Mouse (Mus musculus) brain, embryonic 14.5 days (tissue): Measurements from ENCODE around the gene Scamp1. TPM values are rescaled to one million over a fixed set of nuclear protein-coding genes. Genes with fewer than 3 reads are reported as not detected.

Experiments
- DNase-seq: peaks from one replicate; pipeline ENCODE4 v3.0.0-alpha.2; 2011; ENCODE audit warnings: low read depth
- CTCF ChIP-seq: fragments of 200-500 bp; IDR thresholded peaks from 2 replicates; pipeline ENCODE4 v1.5.1; 2012; ENCODE audit warnings: inconsistent platforms, mild to moderate bottlenecking, moderate library complexity, borderline replicate concordance; ENCODE audit not compliant: insufficient read depth, insufficient read length; ENCODE audit errors: extremely low read depth
- POLR2A ChIP-seq: fragments of 200-500 bp; IDR thresholded peaks from 2 replicates; pipeline ENCODE4 v1.6.1; 2012; ENCODE audit warnings: mild to moderate bottlenecking, inconsistent platforms, borderline replicate concordance; ENCODE audit not compliant: poor library complexity, insufficient read depth, insufficient read length, severe bottlenecking; ENCODE audit errors: extremely low read depth
- polyA plus RNA-seq: library from polyadenylated mRNA; depleted of rRNA; stranded (reverse); fragments of >200 nt; gene quantifications from 2 replicates; pipeline ENCODE4 v1.2.3, GENCODE M21; 2012

The Scamp1 gene
- polyA plus RNA-seq, 1 experiment = 86.5 TPM

GRCm38 (mm10) chr13:94263943-94264342 lies 21.7 kb downstream of the Scamp1 start:
- TF ChIP-seq CTCF (no peak), POLR2A (no peak)
- DNase-seq = no peak

- no peak for TF ChIP-seq POLR2A
- no peak for TF ChIP-seq CTCF
- DNase-seq = no peak
These were observed 23.1 kb downstream of the Scamp1 start for GRCm38 (mm10) chr13:94262551-94262950.

DNA sequence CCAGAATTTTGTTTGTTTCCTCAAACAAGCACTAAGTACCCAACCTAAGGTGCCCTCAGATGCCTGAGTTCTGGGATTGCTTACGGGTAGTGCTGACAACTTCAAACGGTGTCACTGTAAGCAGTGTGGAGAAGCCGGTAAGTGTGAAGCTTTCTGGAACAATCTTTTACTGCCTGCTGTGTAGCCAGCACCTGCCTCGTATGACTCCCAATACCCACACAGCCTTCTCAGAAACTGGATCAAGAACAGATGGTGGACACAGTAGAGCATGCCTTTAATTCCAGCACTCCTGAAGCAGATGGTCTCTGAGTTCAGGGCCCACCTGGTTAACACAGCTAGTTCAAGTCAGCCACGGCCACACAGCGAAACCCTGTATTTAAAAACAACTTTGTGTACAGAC lies 24.0 kb downstream of the Scamp1 start:
- TF ChIP-seq CTCF (no peak), POLR2A (no peak)
- DNase-seq = no peak

- DNase-seq = no peak
- TF ChIP-seq POLR2A (no peak), CTCF (no peak)
These were observed 24.7 kb downstream of the Scamp1 start for GRCm38 (mm10) chr13:94260961-94261360.

- no peak for TF ChIP-seq CTCF
- TF ChIP-seq POLR2A = no peak
- no peak for DNase-seq
These were observed 26.4 kb downstream of the Scamp1 start for GRCm38 (mm10) chr13:94259210-94259609.

- DNase-seq = no peak
- TF ChIP-seq CTCF = no peak
- no peak for TF ChIP-seq POLR2A
These were observed 27.1 kb downstream of the Scamp1 start for GRCm38 (mm10) chr13:94258530-94258929.

GRCm38 (mm10) chr13:94257711-94258110 lies 27.9 kb downstream of the Scamp1 start:
- TF ChIP-seq CTCF (no peak), POLR2A (no peak)
- no peak for DNase-seq

DNA sequence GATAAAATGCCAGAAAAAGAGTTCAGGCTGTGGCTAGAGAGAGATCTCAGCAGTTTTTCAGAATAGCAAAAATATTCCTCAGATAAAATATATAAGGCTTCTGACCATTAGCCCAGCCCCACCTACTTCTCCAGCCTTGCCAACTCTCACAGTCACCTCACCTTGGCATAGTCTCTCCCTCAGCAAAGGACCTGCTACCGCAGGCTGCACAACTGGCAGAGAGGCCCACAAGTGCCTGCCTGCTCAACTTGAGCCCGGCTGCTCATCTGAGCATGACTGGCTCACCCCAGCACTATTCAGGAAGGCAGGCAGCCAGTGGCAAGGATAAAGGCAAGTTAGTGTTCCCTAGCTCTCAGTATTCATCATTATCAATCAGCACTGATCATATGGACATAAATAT lies 30.5 kb downstream of the Scamp1 start:
- TF ChIP-seq CTCF (no peak), POLR2A (no peak)
- no peak for DNase-seq

DNA sequence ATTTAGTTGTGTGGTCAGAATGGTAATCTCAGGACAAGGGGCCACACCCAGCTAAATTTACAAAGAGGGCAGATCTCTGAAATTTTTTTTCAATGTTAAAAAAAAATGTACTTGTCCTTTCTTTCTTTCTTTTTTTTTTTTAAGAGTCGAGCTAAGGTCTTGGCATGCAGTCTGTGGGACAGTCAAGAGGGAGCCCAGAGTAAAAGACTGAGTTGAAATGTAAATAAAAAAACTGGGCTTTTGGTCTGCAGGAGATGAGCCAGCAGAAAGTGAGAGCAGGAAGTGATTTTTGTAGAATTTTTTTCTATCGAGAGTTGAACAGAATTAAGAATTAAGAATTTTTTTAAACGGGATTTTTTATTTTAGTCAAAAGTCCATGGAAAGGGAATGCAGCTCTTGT lies 31.4 kb downstream of the Scamp1 start:
- no peak for DNase-seq
- TF ChIP-seq CTCF = no peak

- no peak for TF ChIP-seq POLR2A
- no peak for TF ChIP-seq CTCF
These were observed 32.6 kb downstream of the Scamp1 start for GRCm38 (mm10) chr13:94253052-94253451.

GRCm38 (mm10) chr13:94250761-94251160 lies 34.9 kb downstream of the Scamp1 start:
- no peak for TF ChIP-seq CTCF
- no peak for TF ChIP-seq POLR2A
- no peak for DNase-seq

More at GRCm38 (mm10) chr13:94253052-94253451, 32.6 kb downstream of the Scamp1 start:
- DNase-seq = no peak

DNA sequence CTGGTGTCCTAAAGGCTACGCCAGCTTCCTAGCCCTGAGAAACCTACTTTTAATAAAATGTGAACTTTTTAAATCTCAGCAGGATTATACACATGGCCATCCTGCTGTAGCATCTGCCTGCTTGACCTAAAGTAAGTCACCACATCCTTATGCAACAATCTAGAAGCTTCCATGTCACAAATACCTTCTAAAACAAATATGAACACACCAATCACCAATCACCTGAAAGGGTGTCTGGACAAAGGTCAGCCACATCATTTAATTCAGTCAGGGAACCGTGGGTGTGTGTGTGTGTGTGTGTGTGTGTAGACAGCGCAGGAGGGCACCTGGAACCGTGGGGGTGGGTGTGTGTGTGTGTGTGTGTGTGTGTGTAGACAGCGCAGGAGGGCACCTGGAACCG lies 35.5 kb downstream of the Scamp1 start:
- no peak for DNase-seq
- TF ChIP-seq POLR2A (no peak), CTCF (no peak)

- no peak for DNase-seq
- TF ChIP-seq CTCF (no peak), POLR2A (no peak)
These were observed 42.8 kb downstream of the Scamp1 start for GRCm38 (mm10) chr13:94242897-94243296.
